Mouse (Mus musculus): ENCODE results near the gene Ntng1.

DNA sequence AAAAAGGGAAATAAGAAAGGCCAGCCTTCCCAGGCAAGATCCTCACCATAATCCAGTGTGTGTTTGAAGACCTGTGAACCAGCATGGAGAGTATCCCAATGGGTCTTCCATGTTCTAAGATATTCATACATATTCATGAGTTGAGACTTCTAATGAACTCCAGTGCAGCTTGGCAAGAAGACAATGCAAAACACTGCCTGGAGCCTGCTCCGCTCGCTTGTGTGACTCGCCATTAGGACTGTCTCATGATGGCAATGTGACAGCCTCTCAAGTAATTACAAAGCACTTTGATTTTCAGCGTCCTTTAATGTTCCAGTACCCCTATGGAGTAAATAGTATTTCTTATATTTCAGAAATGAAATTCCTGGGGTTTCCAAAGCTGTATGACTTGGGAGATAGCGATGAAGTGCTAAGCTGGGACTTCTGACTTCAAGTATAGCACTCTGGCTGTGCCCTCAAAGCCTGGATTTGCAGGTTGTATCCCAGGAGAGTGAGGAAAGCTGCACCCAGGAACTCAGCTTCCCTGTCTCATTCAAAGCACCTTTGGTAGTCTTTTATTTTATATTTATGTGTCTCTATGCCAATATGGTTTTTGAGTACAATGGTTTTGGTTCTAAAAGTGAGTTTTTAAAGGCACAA, 412.1 kb downstream of the Ntng1 start:
- no peak for TF ChIP-seq MAX (IDR thresholded peaks at IDR 0.05)
- TF ChIP-seq CTCF (IDR thresholded peaks at IDR 0.05; ENCODE audit: control insufficient read depth, insufficient read depth, insufficient read length), result no peak
- TF ChIP-seq USF1 (IDR thresholded peaks at IDR 0.05; ENCODE audit: low read depth), result no peak
